Mouse (Mus musculus): ENCODE data around the gene Methig1. TPM values are rescaled to one million over a fixed set of nuclear protein-coding genes. Genes with fewer than 3 reads are reported as not detected.
A peak's percentile ranks its signal among the peaks of the same experiment; 100 is the strongest.
"Not testable (repeated sequence)": the region's sequence is repeated elsewhere in the genome, so short reads cannot be mapped to it uniquely, and the experiment has no call there.

Methig1 gene
- polyA plus RNA-seq, 1 experiment = not detected

GRCm38 (mm10) chr15:100421059-100421757, 68.3 kb downstream of the Methig1 start:
- Histone ChIP-seq H3ac (ENCODE audit: control insufficient read depth, insufficient read length, low read depth) (peak overlapping the region; percentile 57), H3K79me3 (ENCODE audit: low read depth) (peaks cover 45% of the 10 kb centered on the region), H3K27me3 (ENCODE audit: control insufficient read depth, insufficient read depth, insufficient read length) (no peaks in the 10 kb centered on the region), H3K36me3 (ENCODE audit: control insufficient read depth, insufficient read depth) (peaks cover 6% of the 10 kb centered on the region), H3K79me2 (ENCODE audit: control insufficient read depth, insufficient read depth) (peaks cover 65% of the 10 kb centered on the region), H3K4me3 (ENCODE audit: insufficient read depth, poor library complexity, severe bottlenecking) (peak overlapping the region; percentile 92)
- TF ChIP-seq MYOG (IDR thresholded peaks at IDR 0.05; ENCODE audit: control insufficient read depth, extremely low read depth, insufficient read length) = no peak
- TF ChIP-seq MYOD1 (IDR thresholded peaks at IDR 0.05; ENCODE audit: control insufficient read depth, insufficient read length, low read depth) = peak; percentile 26
- no peak for TF ChIP-seq USF1 (IDR thresholded peaks at IDR 0.05; ENCODE audit: low read depth)
- no peak for TF ChIP-seq MAX (IDR thresholded peaks at IDR 0.05)

GRCm38 (mm10) chr15:100421758-100422197, 68.8 kb downstream of the Methig1 start, which contains the start of gene Gm5475:
Gene Gm5475 (plus strand): TSS chr15:100422147.
- H3K27me3 ChIP-seq (ENCODE audit: control insufficient read depth, insufficient read depth, insufficient read length); H3K36me3 ChIP-seq (ENCODE audit: control insufficient read depth, insufficient read depth): not testable (repeated sequence)
- peaks cover 59% of the 10 kb centered on the region for H3K79me2 ChIP-seq (ENCODE audit: control insufficient read depth, insufficient read depth)
- peaks cover 45% of the 10 kb centered on the region for H3K79me3 ChIP-seq (ENCODE audit: low read depth)
- peak within 1 kb of the TSS; percentile 92 for H3K4me3 ChIP-seq (ENCODE audit: insufficient read depth, poor library complexity, severe bottlenecking)
- H3ac ChIP-seq (ENCODE audit: control insufficient read depth, insufficient read length, low read depth) = peak within 1 kb of the TSS; percentile 84

- TF ChIP-seq MYOD1 (IDR thresholded peaks at IDR 0.05; ENCODE audit: control insufficient read depth, insufficient read length, low read depth) = no peak
- no peak for TF ChIP-seq MAX (IDR thresholded peaks at IDR 0.05)
- no peak for TF ChIP-seq MYOG (IDR thresholded peaks at IDR 0.05; ENCODE audit: control insufficient read depth, extremely low read depth, insufficient read length)
- no peak for TF ChIP-seq CTCF (IDR thresholded peaks at IDR 0.05; ENCODE audit: control insufficient read depth, insufficient read depth, insufficient read length)
- TF ChIP-seq USF1 (IDR thresholded peaks at IDR 0.05; ENCODE audit: low read depth) = no peak
- TF ChIP-seq CEBPB (IDR thresholded peaks at IDR 0.05; ENCODE audit: low read depth) = no peak
- no peak for TF ChIP-seq FOSL1 (IDR thresholded peaks at IDR 0.05; ENCODE audit: insufficient read depth, low read length, poor library complexity, severe bottlenecking)
- H3K4me3 ChIP-seq (ENCODE audit: insufficient read depth, poor library complexity, severe bottlenecking) = peak overlapping the region; percentile 92
- H3K27me3 ChIP-seq (ENCODE audit: control insufficient read depth, insufficient read depth, insufficient read length) = no peaks in the 10 kb centered on the region
- H3K79me3 ChIP-seq (ENCODE audit: low read depth) = peaks cover 40% of the 10 kb centered on the region
- peak overlapping the region; percentile 84 for H3ac ChIP-seq (ENCODE audit: control insufficient read depth, insufficient read length, low read depth)
- peaks cover 52% of the 10 kb centered on the region for H3K79me2 ChIP-seq (ENCODE audit: control insufficient read depth, insufficient read depth)
- peaks cover 4% of the 10 kb centered on the region for H3K36me3 ChIP-seq (ENCODE audit: control insufficient read depth, insufficient read depth)
These were observed 69.5 kb downstream of the Methig1 start for GRCm38 (mm10) chr15:100422476-100422875.

- peak overlapping the region; percentile 92 for H3K4me3 ChIP-seq (ENCODE audit: insufficient read depth, poor library complexity, severe bottlenecking)
- TF ChIP-seq FOSL1 (IDR thresholded peaks at IDR 0.05; ENCODE audit: insufficient read depth, low read length, poor library complexity, severe bottlenecking) (no peak), MYOG (IDR thresholded peaks at IDR 0.05; ENCODE audit: control insufficient read depth, extremely low read depth, insufficient read length) (no peak), CEBPB (IDR thresholded peaks at IDR 0.05; ENCODE audit: low read depth) (no peak), USF1 (IDR thresholded peaks at IDR 0.05; ENCODE audit: low read depth) (no peak), MYOD1 (IDR thresholded peaks at IDR 0.05; ENCODE audit: control insufficient read depth, insufficient read length, low read depth) (no peak), CTCF (IDR thresholded peaks at IDR 0.05; ENCODE audit: control insufficient read depth, insufficient read depth, insufficient read length) (no peak), MAX (IDR thresholded peaks at IDR 0.05) (no peak)
- peaks cover 33% of the 10 kb centered on the region for H3K79me3 ChIP-seq (ENCODE audit: low read depth)
- peaks cover 45% of the 10 kb centered on the region for H3K79me2 ChIP-seq (ENCODE audit: control insufficient read depth, insufficient read depth)
- H3K27me3 ChIP-seq (ENCODE audit: control insufficient read depth, insufficient read depth, insufficient read length) = no peaks in the 10 kb centered on the region
- peak overlapping the region; percentile 84 for H3ac ChIP-seq (ENCODE audit: control insufficient read depth, insufficient read length, low read depth)
- no peaks in the 10 kb centered on the region for H3K36me3 ChIP-seq (ENCODE audit: control insufficient read depth, insufficient read depth)
These were observed 70.2 kb downstream of the Methig1 start for GRCm38 (mm10) chr15:100422899-100423860.

- H3K4me3 ChIP-seq (ENCODE audit: insufficient read depth, poor library complexity, severe bottlenecking) = no peak overlapping the region
- H3ac ChIP-seq (ENCODE audit: control insufficient read depth, insufficient read length, low read depth) = peak overlapping the region; percentile 10
- H3K79me2 ChIP-seq (ENCODE audit: control insufficient read depth, insufficient read depth) = peaks cover 38% of the 10 kb centered on the region
- H3K79me3 ChIP-seq (ENCODE audit: low read depth) = peaks cover 27% of the 10 kb centered on the region
- H3K27me3 ChIP-seq (ENCODE audit: control insufficient read depth, insufficient read depth, insufficient read length) = no peaks in the 10 kb centered on the region
- H3K36me3 ChIP-seq (ENCODE audit: control insufficient read depth, insufficient read depth) = no peaks in the 10 kb centered on the region
- TF ChIP-seq MYOD1 (IDR thresholded peaks at IDR 0.05; ENCODE audit: control insufficient read depth, insufficient read length, low read depth) (no peak), CEBPB (IDR thresholded peaks at IDR 0.05; ENCODE audit: low read depth) (no peak), CTCF (IDR thresholded peaks at IDR 0.05; ENCODE audit: control insufficient read depth, insufficient read depth, insufficient read length) (no peak), MYOG (IDR thresholded peaks at IDR 0.05; ENCODE audit: control insufficient read depth, extremely low read depth, insufficient read length) (no peak)
These were observed 71.0 kb downstream of the Methig1 start for GRCm38 (mm10) chr15:100423916-100424315.
